Mouse (Mus musculus) lung, adult 2 months (tissue): ENCODE results near the gene Cdh23.

Experiments
- CTCF ChIP-seq: fragments of 200-500 bp; IDR thresholded peaks from 2 replicates; pipeline ENCODE4 v1.5.1; 2011; ENCODE audit warnings: mild to moderate bottlenecking, low read length, control low read depth; ENCODE audit not compliant: insufficient read depth
- POLR2A ChIP-seq: fragments of 200-500 bp; IDR thresholded peaks from 2 replicates; pipeline ENCODE4 v1.6.1; 2011; ENCODE audit warnings: low read depth, mild to moderate bottlenecking, control low read depth, low read length, borderline replicate concordance; ENCODE audit errors: extremely low read depth

DNA sequence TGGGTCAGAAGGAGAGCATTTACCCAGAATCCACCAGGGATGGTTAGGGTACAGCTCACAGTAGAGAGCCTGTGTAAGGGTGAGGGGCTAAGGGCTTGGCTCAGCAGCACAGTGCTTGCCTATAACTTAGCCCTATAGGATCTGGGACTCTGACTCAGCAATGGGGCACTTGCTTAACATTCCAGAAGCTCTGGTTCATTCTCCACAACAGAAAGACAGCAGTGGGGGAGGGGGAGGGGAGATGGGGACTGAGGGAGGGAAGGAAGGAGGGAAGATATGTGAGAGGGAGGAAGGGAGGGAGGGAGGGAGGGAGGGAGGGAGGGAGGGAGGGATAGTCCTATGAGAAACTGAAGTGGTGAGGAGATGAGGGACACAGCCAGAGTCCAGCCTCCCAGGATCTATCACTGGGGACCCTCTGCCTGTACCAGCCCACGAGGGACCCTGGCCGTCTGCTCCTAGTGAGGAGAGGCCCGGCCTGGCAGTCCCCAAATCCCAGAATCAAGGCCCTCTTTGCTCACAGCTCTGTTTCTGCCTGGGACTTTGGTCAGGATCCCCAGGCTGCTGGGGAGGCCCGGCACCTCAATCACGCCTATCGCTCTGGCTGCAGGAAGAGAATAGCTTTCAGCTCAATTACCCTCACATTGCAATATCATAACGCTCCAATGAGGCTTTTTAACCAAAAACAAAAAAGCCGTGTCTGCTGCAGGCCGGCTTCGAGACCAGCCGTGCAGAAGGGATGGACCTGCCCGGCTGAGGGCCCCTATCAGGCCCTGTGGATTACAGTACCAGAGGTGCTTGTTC, 117.4 kb downstream of the Cdh23 start:
- TF ChIP-seq POLR2A (no peak), CTCF (no peak)
